Mouse (Mus musculus): Measurements from ENCODE around the gene Ryk. TPM values are rescaled to one million over a fixed set of nuclear protein-coding genes. Genes with fewer than 3 reads are reported as not detected.

Gene Ryk
- total and polyA plus RNA-seq, 2 experiments from 2014 or later, result 8.8 to 66.1 TPM

DNA sequence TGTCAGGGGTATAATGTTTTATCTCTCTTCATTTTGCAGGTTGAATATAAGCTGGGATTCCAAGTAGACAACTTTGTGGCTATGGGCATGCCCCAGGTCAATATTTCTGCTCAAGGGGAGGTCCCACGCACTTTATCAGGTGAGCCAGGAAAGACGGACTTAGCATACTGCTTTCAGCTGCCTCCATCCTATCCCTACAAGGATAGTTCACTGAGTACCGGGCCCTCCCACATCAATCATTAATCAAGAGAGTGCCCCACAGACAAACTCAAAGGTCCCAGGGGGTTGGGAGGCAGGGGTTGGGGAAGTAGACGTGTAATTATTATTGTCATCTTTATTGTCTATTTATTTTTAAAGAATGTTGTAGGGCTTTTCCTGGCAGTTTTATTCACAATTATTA is 32.8 kb downstream of the Ryk start:
- H3K27me3 ChIP-seq (ENCODE audit: control insufficient read depth, insufficient read depth, low read length), result no peaks in the 10 kb centered on the region
- no peak overlapping the region for H3K4me2 ChIP-seq (ENCODE audit: low read depth, low read length)
- H3K9ac ChIP-seq (replicated peaks; ENCODE audit: low read depth, low read length), result no peak overlapping the region
- WGBS, result 87% methylated on average over 4 of the region's 4 CpGs
- H3K36me3 ChIP-seq (replicated peaks; ENCODE audit: control insufficient read depth, insufficient read depth, low read length), result peaks cover 33% of the 10 kb centered on the region
- no peak overlapping the region for H3K27ac ChIP-seq (ENCODE audit: low read depth)
- no peak overlapping the region for H3K4me3 ChIP-seq (ENCODE audit: low read depth, low read length)
- ATAC-seq (ENCODE audit: insufficient read depth, low read depth) (no peak), DNase-seq (ENCODE audit: low spot score) (no peak)
- TF ChIP-seq CTCF (IDR thresholded peaks at IDR 0.05; ENCODE audit: low read depth) (no peak), EP300 (IDR thresholded peaks at IDR 0.05; ENCODE audit: low read depth) (no peak)
- H3K9me3 ChIP-seq (replicated peaks; ENCODE audit: control insufficient read depth, low read length), result no peaks in the 10 kb centered on the region
- peaks cover 25% of the 10 kb centered on the region for H3K4me1 ChIP-seq (ENCODE audit: control insufficient read depth, insufficient read depth)

DNA sequence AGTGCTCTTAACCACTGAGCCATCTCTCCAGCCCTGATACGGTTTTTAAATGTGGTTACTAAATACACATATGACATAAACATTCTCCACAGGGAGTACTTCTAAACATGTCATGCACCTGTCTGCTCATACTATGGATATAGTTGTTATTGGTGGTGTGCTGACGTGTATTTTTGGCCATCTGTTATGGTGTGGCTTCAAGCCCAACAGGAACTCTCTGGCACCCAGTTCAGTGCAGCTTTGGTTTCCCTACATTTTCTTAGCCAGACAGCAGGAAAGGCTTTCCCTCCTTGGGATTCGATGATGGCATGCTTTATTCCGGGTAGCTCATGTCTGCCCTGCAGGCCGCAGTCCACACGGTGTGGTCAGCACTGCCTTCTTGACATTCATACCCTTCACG is 33.7 kb downstream of the Ryk start:
- Histone ChIP-seq H3K4me1 (ENCODE audit: control insufficient read depth, insufficient read depth) (peaks cover 20% of the 10 kb centered on the region), H3K9ac (replicated peaks; ENCODE audit: low read depth, low read length) (no peak overlapping the region), H3K4me3 (ENCODE audit: low read depth, low read length) (no peak overlapping the region), H3K27ac (ENCODE audit: low read depth) (no peak overlapping the region), H3K4me2 (ENCODE audit: low read depth, low read length) (no peak overlapping the region), H3K36me3 (replicated peaks; ENCODE audit: control insufficient read depth, insufficient read depth, low read length) (peaks cover 38% of the 10 kb centered on the region), H3K27me3 (ENCODE audit: control insufficient read depth, insufficient read depth, low read length) (no peaks in the 10 kb centered on the region), H3K9me3 (replicated peaks; ENCODE audit: control insufficient read depth, low read length) (no peaks in the 10 kb centered on the region)
- WGBS, result 86% methylated on average over 7 of the region's 7 CpGs
- no peak for DNase-seq (ENCODE audit: low spot score)
- TF ChIP-seq CTCF (IDR thresholded peaks at IDR 0.05; ENCODE audit: low read depth), result no peak
- TF ChIP-seq EP300 (IDR thresholded peaks at IDR 0.05; ENCODE audit: low read depth), result no peak
- no peak for ATAC-seq (ENCODE audit: insufficient read depth, low read depth)

DNA sequence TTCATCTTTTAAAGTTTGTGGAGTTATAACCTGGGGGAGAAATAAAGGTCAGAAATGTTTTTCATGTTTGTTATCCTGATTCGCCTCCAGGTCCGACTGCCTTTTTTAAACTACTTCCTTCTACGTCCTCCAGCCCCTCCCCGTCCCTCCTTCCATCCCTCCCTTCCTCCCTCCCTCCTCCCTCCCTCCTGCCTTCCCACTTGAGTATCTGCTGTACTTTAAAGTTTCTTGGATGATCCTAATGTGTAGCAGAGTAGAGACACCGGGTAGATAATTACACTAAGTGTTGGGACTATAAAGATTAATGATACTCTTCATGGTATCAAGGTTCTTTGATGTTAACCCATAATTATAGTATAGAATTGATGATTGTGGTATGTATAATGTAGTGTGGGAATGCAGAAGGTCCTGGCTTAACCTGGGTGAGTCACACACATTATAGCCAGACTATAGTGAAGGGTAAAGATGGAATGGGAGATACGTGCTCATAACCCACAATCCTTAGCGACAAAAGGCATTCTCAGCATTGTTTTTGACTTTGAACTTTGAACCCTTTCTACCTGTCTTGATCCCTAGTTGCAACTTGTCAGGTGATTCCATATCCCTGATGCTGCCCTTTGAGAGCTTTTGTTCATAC is 41.5 kb downstream of the Ryk start:
- ATAC-seq (ENCODE audit: insufficient read depth, low read depth), result no peak
- Histone ChIP-seq H3K9me3 (replicated peaks; ENCODE audit: control insufficient read depth, low read length) (no peaks in the 10 kb centered on the region), H3K27me3 (ENCODE audit: control insufficient read depth, insufficient read depth, low read length) (no peaks in the 10 kb centered on the region), H3K36me3 (replicated peaks; ENCODE audit: control insufficient read depth, insufficient read depth, low read length) (peaks cover 67% of the 10 kb centered on the region), H3K4me3 (ENCODE audit: low read depth, low read length) (no peak overlapping the region), H3K27ac (ENCODE audit: low read depth) (no peak overlapping the region), H3K4me2 (ENCODE audit: low read depth, low read length) (no peak overlapping the region), H3K4me1 (ENCODE audit: control insufficient read depth, insufficient read depth) (no peaks in the 10 kb centered on the region), H3K9ac (replicated peaks; ENCODE audit: low read depth, low read length) (no peak overlapping the region)
- 85% methylated on average over 7 of the region's 7 CpGs for WGBS
- no peak for TF ChIP-seq CTCF (IDR thresholded peaks at IDR 0.05; ENCODE audit: low read depth)
- TF ChIP-seq EP300 (IDR thresholded peaks at IDR 0.05; ENCODE audit: low read depth), result no peak
- no peak for DNase-seq (ENCODE audit: low spot score)

DNA sequence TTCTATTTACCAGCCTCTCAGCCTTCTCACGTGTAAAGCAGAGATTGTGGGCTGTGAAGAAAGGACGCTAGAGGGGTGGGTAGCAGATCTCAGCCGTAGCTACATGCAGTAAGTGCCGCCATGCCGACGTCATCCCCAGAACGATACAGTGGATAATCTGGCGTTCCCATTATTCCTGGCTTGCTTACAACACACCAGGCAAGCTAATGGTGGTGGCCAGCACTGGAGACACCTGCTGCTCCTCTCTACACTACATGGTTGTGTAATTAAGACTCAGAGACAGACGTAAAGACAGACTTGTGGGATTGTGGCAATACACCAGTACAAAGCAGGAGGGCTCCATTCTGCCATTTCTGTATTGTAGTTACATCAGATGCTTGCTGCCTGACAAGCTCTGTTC is 43.2 kb downstream of the Ryk start:
- TF ChIP-seq EP300 (IDR thresholded peaks at IDR 0.05; ENCODE audit: low read depth) (no peak), CTCF (IDR thresholded peaks at IDR 0.05; ENCODE audit: low read depth) (no peak)
- no peak overlapping the region for H3K27ac ChIP-seq (ENCODE audit: low read depth)
- no peaks in the 10 kb centered on the region for H3K27me3 ChIP-seq (ENCODE audit: control insufficient read depth, insufficient read depth, low read length)
- H3K36me3 ChIP-seq (replicated peaks; ENCODE audit: control insufficient read depth, insufficient read depth, low read length), result peaks cover 51% of the 10 kb centered on the region
- WGBS, result 79% methylated on average over 9 of the region's 9 CpGs
- no peak overlapping the region for H3K9ac ChIP-seq (replicated peaks; ENCODE audit: low read depth, low read length)
- ATAC-seq (ENCODE audit: insufficient read depth, low read depth), result no peak
- DNase-seq (ENCODE audit: low spot score), result no peak
- no peaks in the 10 kb centered on the region for H3K9me3 ChIP-seq (replicated peaks; ENCODE audit: control insufficient read depth, low read length)
- no peak overlapping the region for H3K4me3 ChIP-seq (ENCODE audit: low read depth, low read length)
- no peaks in the 10 kb centered on the region for H3K4me1 ChIP-seq (ENCODE audit: control insufficient read depth, insufficient read depth)
- no peak overlapping the region for H3K4me2 ChIP-seq (ENCODE audit: low read depth, low read length)

DNA sequence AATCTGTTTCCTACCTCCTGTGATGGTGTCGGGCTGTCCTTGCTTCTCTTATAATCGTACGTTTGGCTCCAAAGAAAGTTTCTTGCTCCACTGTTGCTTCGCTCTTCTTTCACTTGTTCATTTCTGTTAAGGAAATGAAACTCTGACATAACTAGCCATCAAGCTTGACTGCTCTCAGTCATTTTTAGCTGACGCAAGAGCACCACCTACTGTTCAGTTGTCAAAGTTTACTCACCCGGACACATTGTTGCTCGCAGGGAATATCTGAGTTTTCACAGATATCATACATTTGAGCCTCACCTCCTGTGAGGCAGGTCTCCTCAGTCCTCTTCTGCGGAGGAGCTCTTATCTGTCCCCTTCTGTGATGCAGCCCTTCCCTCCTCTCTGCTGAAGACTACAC is 44.8 kb downstream of the Ryk start:
- Histone ChIP-seq H3K36me3 (replicated peaks; ENCODE audit: control insufficient read depth, insufficient read depth, low read length) (peaks cover 58% of the 10 kb centered on the region), H3K27ac (ENCODE audit: low read depth) (no peak overlapping the region), H3K4me3 (ENCODE audit: low read depth, low read length) (no peak overlapping the region), H3K27me3 (ENCODE audit: control insufficient read depth, insufficient read depth, low read length) (no peaks in the 10 kb centered on the region), H3K4me1 (ENCODE audit: control insufficient read depth, insufficient read depth) (no peaks in the 10 kb centered on the region), H3K4me2 (ENCODE audit: low read depth, low read length) (no peak overlapping the region), H3K9me3 (replicated peaks; ENCODE audit: control insufficient read depth, low read length) (no peaks in the 10 kb centered on the region), H3K9ac (replicated peaks; ENCODE audit: low read depth, low read length) (no peak overlapping the region)
- ATAC-seq (ENCODE audit: insufficient read depth, low read depth), result no peak; the same call in 1 of the 2 replicates
- TF ChIP-seq CTCF (IDR thresholded peaks at IDR 0.05; ENCODE audit: low read depth), result peak; percentile 72
- TF ChIP-seq EP300 (IDR thresholded peaks at IDR 0.05; ENCODE audit: low read depth), result no peak
- DNase-seq (ENCODE audit: low spot score), result peak; percentile 66
- 43% methylated on average over 8 of the region's 8 CpGs for WGBS

DNA sequence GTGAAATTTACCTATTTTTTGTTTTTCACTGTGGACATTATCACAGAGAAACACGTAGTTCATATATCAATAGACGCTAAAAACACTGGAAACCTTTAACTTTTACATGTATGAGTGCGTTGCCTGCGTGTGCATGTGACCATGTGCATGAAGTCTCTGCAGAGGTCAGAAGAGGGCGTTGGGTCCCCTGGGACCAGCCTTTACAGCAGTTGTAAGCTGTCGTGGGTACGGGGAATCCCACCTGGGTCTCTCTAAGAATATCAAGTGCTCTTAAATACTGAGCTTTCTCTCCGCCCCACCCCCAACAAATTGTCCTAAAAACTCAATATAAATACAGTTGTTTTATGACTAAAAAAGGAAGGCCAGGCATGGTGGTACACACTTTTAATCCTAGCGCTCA is 50.0 kb downstream of the Ryk start:
- ATAC-seq (ENCODE audit: insufficient read depth, low read depth) (no peak), DNase-seq (ENCODE audit: low spot score) (no peak)
- Histone ChIP-seq H3K9ac (replicated peaks; ENCODE audit: low read depth, low read length) (no peak overlapping the region), H3K9me3 (replicated peaks; ENCODE audit: control insufficient read depth, low read length) (no peaks in the 10 kb centered on the region), H3K4me1 (ENCODE audit: control insufficient read depth, insufficient read depth) (no peaks in the 10 kb centered on the region), H3K4me2 (ENCODE audit: low read depth, low read length) (no peak overlapping the region), H3K27me3 (ENCODE audit: control insufficient read depth, insufficient read depth, low read length) (no peaks in the 10 kb centered on the region), H3K4me3 (ENCODE audit: low read depth, low read length) (no peak overlapping the region), H3K36me3 (replicated peaks; ENCODE audit: control insufficient read depth, insufficient read depth, low read length) (peaks cover 43% of the 10 kb centered on the region), H3K27ac (ENCODE audit: low read depth) (no peak overlapping the region)
- 92% methylated on average over 9 of the region's 9 CpGs for WGBS
- no peak for TF ChIP-seq EP300 (IDR thresholded peaks at IDR 0.05; ENCODE audit: low read depth)
- no peak for TF ChIP-seq CTCF (IDR thresholded peaks at IDR 0.05; ENCODE audit: low read depth)

Data from heart, postnatal 0 days (tissue).